Mouse (Mus musculus) adrenal gland, postnatal 36 days (tissue): Measurements from ENCODE around the gene Clstn3. TPM values are rescaled to one million over a fixed set of nuclear protein-coding genes. Genes with fewer than 3 reads are reported as not detected.
"Not testable (repeated sequence)": the region's sequence is repeated elsewhere in the genome, so short reads cannot be mapped to it uniquely, and the experiment has no call there.

Experiments
- DNase-seq, 2 experiments: peaks; one replicate each; pipeline ENCODE4 v3.0.0; 2021; ENCODE audit warnings: mixed read lengths in 1 of 2
- long read RNA-seq, 2 experiments: library from polyadenylated mRNA; stranded (forward); transcript quantifications; one replicate each; pipeline ENCODE4 v2.0.0; 2021; ENCODE audit warnings: borderline sequencing depth in 2 of 2
- total RNA-seq, 2 experiments: library from RNA; stranded (reverse); gene quantifications; 2 replicates each; pipeline ENCODE4 v1.2.3; 2021

Clstn3 gene
- total RNA-seq: 10 to 100 TPM; 54.9 to 78.2 TPM
- long read RNA-seq, experiment 1, full-length matches to known transcripts: 31 of 114 reads
- long read RNA-seq, experiment 1, partial matches to known transcripts: 9 of 114 reads
- long read RNA-seq, experiment 1, other reads (novel, unspliced or antisense): 74 of 114 reads
- long read RNA-seq, experiment 2, full-length matches to known transcripts: 22 of 69 reads
- long read RNA-seq, experiment 2, partial matches to known transcripts: 26 of 69 reads
- long read RNA-seq, experiment 2, other reads (novel, unspliced or antisense): 21 of 69 reads

DNA sequence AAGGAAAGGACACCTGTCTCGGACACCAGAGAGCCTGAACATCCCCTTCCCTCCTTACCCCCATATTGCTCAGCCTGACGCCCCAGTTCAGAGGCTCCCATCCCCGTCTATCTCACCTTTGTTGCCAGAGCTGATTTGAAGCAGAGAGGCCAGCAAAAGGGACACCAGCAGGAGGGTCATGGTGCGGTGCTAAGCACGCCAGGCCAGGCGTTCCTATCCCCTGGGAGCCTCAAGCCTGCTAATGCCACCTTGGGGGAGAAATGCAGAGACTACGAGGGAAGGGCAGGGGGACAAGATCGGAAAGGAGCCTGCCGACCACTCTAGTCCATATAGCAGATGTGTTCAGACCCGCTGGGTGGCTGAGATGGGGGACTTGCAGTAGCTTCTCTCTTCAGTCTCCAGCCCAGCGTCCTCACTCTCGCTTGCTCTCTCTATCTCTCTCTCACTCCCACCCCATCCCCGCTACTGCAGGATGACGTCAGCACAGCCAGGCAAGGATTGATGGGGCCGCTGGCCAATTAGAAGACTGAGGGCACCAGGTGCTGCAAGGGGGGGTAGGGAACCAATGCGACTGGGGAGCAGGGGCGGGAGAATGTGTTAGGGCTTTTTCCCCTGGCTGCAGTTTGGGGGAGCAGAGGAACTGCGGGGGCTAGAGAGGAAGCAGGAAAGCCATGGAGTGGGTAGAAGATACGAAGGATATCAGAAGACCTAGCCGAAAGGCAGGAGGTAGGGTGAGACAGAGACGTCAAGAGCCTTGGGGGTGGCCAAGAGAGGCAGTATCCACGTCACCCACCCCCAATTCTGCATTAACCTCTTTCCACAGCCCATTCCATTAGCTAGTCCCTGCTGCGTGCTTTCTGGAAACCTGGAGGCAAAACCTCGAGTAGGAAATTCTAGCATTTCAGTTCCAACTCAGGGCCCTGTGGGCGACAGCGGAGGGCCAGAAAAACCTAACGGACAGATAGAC lies at the start of gene Clstn3:
TSS of gene Clstn3 (minus strand) at position 490 of the 967 bp plus-strand sequence.
- peak; percentile 85 to 89 for DNase-seq

GRCm38 (mm10) chr6:124512355-124512836 lies 47.8 kb upstream of the Clstn3 start, which contains the start of gene C1ra:
TSS of gene C1ra (plus strand) at chr6:124512405.
- peak; percentile 65 to 70 for DNase-seq

GRCm38 (mm10) chr6:124511936-124512335 lies 47.3 kb upstream of the Clstn3 start:
- no peak for DNase-seq

- DNase-seq: not testable (repeated sequence)
These were observed 44.6 kb upstream of the Clstn3 start for GRCm38 (mm10) chr6:124509192-124509591.

DNA sequence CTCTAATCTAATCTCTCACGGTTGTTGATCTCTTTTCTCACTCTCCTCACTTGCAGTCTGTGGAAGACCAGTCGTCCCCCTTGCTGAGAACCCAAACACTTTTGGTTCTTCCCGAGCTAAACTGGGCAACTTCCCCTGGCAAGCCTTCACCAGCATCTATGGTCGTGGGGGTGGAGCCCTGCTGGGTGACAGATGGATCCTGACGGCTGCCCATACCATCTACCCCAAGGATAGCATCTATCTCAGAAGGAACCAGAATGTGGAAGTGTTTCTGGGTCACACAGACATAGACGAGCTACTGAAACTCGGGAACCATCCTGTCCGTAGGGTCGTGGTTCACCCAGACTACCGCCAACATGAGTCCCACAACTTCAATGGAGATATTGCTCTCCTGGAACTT lies 43.7 kb upstream of the Clstn3 start:
- no peak for DNase-seq

GRCm38 (mm10) chr6:124506991-124507390 lies 42.4 kb upstream of the Clstn3 start:
- no peak for DNase-seq

DNA sequence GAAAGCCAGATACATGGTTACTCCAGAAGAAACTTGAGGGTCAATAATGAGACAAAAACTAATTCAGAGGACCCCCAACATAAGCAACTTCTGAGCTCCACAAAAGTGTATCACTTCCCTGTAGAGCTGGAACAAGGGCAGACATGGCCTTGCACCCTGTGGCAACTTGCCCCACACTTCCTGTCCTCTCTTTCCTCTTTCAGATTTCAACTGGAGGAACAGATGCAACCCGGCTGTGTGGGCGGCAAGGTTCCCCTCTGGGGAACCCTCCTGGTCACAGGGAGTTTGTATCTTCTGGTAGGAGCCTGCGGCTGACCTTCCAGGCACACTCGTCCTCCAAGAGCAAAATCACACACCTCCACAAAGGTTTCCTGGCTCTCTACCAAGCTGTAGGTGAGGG lies 40.4 kb upstream of the Clstn3 start:
- no peak for DNase-seq

DNA sequence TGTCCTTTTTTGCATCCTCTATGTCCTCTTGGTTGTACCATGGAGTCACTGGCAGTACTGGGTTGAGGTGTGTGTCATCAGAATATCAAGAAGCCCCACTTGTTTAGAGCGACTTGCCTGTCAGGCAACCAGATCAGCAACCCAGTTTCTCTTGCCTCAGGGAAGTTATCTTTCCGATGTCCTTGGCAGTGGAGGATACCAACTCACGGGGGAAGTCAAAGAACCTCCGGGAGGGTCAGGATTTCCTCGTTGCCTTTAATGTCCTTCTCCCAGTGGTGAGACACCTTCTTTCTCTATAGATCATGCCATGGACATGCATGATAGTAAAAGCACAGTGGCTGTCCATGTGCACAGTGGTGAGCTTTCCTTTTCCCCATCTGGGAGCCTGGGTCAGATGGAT lies 37.4 kb upstream of the Clstn3 start:
- peak; percentile 50 to 53 for DNase-seq

DNA sequence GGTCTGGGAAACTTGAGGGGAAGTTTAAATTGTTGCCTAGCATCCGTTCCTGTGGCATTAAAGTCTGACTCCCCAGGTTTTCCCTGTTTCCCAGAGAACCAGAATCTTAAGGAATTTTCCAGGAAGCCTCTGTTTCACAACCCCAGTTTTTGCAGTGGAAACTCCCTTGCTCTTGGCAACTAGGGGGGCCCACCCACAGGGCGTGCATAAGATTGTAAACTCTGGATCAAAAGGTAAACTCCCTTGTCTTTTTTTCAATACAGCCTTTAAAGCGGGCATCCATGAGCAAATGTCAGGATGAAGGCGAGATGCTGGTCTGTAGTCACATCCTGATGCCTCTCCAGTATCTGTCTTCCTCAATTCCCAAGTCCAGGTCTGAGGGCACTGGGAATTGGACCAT lies 36.9 kb upstream of the Clstn3 start:
- no peak for DNase-seq

GRCm38 (mm10) chr6:124499914-124500566 lies 35.4 kb upstream of the Clstn3 start:
- no peak for DNase-seq

- no peak for DNase-seq
These were observed 31.5 kb upstream of the Clstn3 start for GRCm38 (mm10) chr6:124496054-124496453.

DNA sequence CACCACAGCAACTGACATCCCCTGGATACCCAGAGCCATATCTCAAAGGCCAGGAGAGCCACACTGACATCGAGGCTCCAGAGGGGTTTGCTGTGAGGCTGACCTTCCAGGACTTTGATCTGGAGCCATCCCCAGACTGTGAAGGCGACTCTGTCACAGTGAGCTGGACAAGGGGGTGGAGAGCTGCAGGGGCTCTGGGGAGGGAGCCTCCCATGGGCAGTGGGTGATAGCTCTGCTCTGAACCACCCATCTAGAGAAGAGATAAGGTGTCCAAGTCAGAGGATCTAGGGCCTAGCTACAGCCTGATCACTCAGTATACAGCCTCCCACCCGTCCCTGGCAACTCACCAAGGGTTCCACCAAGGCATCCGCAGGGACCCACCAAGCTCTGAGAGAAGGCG lies 29.3 kb upstream of the Clstn3 start:
- DNase-seq: peak; percentile 26 to 47

- DNase-seq: peak; percentile 84 to 88
These were observed 28.4 kb upstream of the Clstn3 start, which contains the start of gene C1rl for GRCm38 (mm10) chr6:124492842-124493561. TSS of gene C1rl (plus strand) at chr6:124493113.

- DNase-seq: no peak
These were observed 26.8 kb upstream of the Clstn3 start for GRCm38 (mm10) chr6:124491427-124491826.

DNA sequence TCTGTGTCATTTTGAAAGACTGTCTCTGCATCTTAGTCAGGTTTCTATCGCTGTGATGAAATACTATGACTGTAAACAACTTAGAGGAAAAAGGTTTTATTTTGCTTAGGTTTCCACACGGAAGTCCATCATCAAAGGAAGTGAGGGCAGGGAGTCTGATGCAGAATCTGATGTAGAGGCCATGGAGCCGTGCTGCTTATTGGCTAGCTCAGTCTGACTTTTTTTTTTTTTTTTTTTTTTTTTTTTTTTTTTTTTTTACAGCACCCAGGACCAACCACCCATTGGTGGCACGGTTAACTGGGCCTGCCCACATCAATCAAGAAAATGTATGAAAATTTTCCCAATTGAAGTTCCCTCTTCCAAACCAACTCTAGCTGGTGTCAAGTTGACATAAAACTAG lies 24.4 kb upstream of the Clstn3 start:
- DNase-seq: no peak

DNA sequence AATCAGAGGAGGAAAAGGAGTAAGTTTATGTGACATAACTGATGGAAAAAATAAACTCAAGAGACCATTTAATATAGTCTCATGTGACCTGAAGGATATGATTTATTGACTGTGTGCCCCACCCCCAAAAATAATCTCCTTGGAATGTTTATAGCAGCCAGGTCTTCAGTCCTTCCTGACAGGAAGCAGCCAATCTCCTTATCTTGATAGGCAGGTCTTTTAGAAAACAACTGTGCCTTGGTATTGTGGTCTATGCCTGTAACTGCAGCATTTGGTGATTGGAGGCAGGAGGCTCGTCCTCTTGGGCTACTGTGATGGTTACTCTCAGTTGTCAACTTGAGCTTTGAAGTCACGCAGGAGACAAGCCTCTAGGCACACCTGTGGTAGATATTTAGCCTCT lies 22.9 kb upstream of the Clstn3 start:
- DNase-seq: no peak

GRCm38 (mm10) chr6:124485414-124486144 lies 21.0 kb upstream of the Clstn3 start:
- no peak for DNase-seq

GRCm38 (mm10) chr6:124484851-124485250 lies 20.3 kb upstream of the Clstn3 start:
- peak; percentile 64 to 66 for DNase-seq

- DNase-seq: not testable (repeated sequence)
These were observed 19.2 kb upstream of the Clstn3 start for GRCm38 (mm10) chr6:124483831-124484230.

GRCm38 (mm10) chr6:124481571-124481970 lies 17.0 kb upstream of the Clstn3 start:
- DNase-seq: peak; percentile 63 to 75

- peak in 1 of 2 experiments; percentile 39 for DNase-seq
These were observed 15.7 kb upstream of the Clstn3 start for GRCm38 (mm10) chr6:124480295-124480694.
